Comparison of ENCODE assay signal across 20 mouse cellular contexts in genomic region chr19:27397223-27397622, GRCm38 (mm10). TPM values are rescaled to one million over a fixed set of nuclear protein-coding genes. Genes with fewer than 3 reads are reported as not detected.
A peak's percentile ranks its signal among the peaks of the same experiment; 100 is the strongest.
DNase-seq lines count a peak whose midpoint lies in the region; ATAC-seq lines count a peak whose summit lies in the region.
"Had no signal": no experiment of that assay in that cellular context is flagged by ENCODE, and none has a peak within 500 bp of the region (broad histone marks: within the 10 kb centered on the region; RNA-seq: fewer than 3 reads in every experiment).

No protein-coding gene starts in this region.

- no peaks in the 10 kb centered on the region; the same call in 1 of the 2 replicates for H3K9me3 ChIP-seq in heart, embryonic 13.5 days
- no peaks in the 10 kb centered on the region for H3K9me3 ChIP-seq in neural tube, embryonic 14.5 days (ENCODE audit: control insufficient read depth, low read length)
- H3K9me3 ChIP-seq in kidney, embryonic 16.5 days (ENCODE audit: low read length), result no peaks in the 10 kb centered on the region
- H3K9me3 ChIP-seq: forebrain, embryonic 13.5 days; limb, embryonic 13.5 days; liver, embryonic 13.5 days; neural tube, embryonic 12.5 days had no signal

- no peaks in the 10 kb centered on the region for H3K27me3 ChIP-seq in heart, embryonic 13.5 days (replicated peaks)
- H3K27me3 ChIP-seq in neural tube, embryonic 14.5 days (ENCODE audit: control insufficient read depth, insufficient read depth, low read length), result no peaks in the 10 kb centered on the region
- H3K27me3 ChIP-seq in kidney, embryonic 16.5 days (ENCODE audit: insufficient read depth, low read length), result no peaks in the 10 kb centered on the region
- H3K27me3 ChIP-seq: forebrain, embryonic 13.5 days; limb, embryonic 13.5 days; liver, embryonic 13.5 days; neural tube, embryonic 12.5 days had no signal

- no peak for ATAC-seq in heart, embryonic 13.5 days (ENCODE audit: extremely low read depth, insufficient number of reproducible peaks, low FRiP score, low TSS enrichment)
- ATAC-seq in neural tube, embryonic 14.5 days (ENCODE audit: low read depth), result peak; percentile 51; the same call in 1 of the 2 replicates
- ATAC-seq in kidney, embryonic 16.5 days (ENCODE audit: low FRiP score, low TSS enrichment), result no peak
- ATAC-seq: forebrain, embryonic 13.5 days had no signal

- peak overlapping the region; percentile 32 for H3K27ac ChIP-seq in heart, embryonic 13.5 days (replicated peaks)
- no peak overlapping the region for H3K27ac ChIP-seq in neural tube, embryonic 14.5 days (ENCODE audit: low read depth, low read length)
- peak overlapping the region; percentile 1; the same call in 1 of the 2 replicates for H3K27ac ChIP-seq in kidney, embryonic 16.5 days (ENCODE audit: low read length)
- H3K27ac ChIP-seq: forebrain, embryonic 13.5 days; layer of hippocampus, adult 2 months; limb, embryonic 13.5 days; liver, embryonic 13.5 days; neural tube, embryonic 12.5 days had no signal

- H3K4me2 ChIP-seq in heart, embryonic 13.5 days, result no peak overlapping the region
- no peak overlapping the region for H3K4me2 ChIP-seq in neural tube, embryonic 14.5 days (ENCODE audit: low read depth, low read length)
- no peak overlapping the region for H3K4me2 ChIP-seq in kidney, embryonic 16.5 days (replicated peaks; ENCODE audit: low read depth, low read length)
- H3K4me2 ChIP-seq: forebrain, embryonic 13.5 days; limb, embryonic 13.5 days; liver, embryonic 13.5 days; lung, embryonic 14.5 days; neural tube, embryonic 12.5 days had no signal

- peaks cover 29% of the 10 kb centered on the region for H3K4me1 ChIP-seq in heart, embryonic 13.5 days
- no peaks in the 10 kb centered on the region for H3K4me1 ChIP-seq in neural tube, embryonic 14.5 days (ENCODE audit: control insufficient read depth, insufficient read depth, low read length)
- no peaks in the 10 kb centered on the region for H3K4me1 ChIP-seq in kidney, embryonic 16.5 days (ENCODE audit: insufficient read depth, low read length)
- H3K4me1 ChIP-seq: forebrain, embryonic 13.5 days; limb, embryonic 13.5 days; liver, embryonic 13.5 days; neural tube, embryonic 12.5 days had no signal

- no peak overlapping the region for H3K4me3 ChIP-seq in heart, embryonic 13.5 days
- no peak overlapping the region for H3K4me3 ChIP-seq in neural tube, embryonic 14.5 days (ENCODE audit: low read depth, low read length)
- no peak overlapping the region for H3K4me3 ChIP-seq in kidney, embryonic 16.5 days (ENCODE audit: low read length)
- H3K4me3 ChIP-seq: forebrain, embryonic 13.5 days; layer of hippocampus, adult 2 months; limb, embryonic 13.5 days; liver, embryonic 13.5 days; neural tube, embryonic 12.5 days had no signal

- 0 out of 2 replicates have a peak overlapping the region, but pooled peaks have one; percentile 8 for H3K9ac ChIP-seq in heart, embryonic 13.5 days
- H3K9ac ChIP-seq in neural tube, embryonic 14.5 days (replicated peaks; ENCODE audit: low read depth, low read length), result no peak overlapping the region
- no peak overlapping the region for H3K9ac ChIP-seq in kidney, embryonic 16.5 days (replicated peaks; ENCODE audit: low read length)
- H3K9ac ChIP-seq: forebrain, embryonic 13.5 days; limb, embryonic 13.5 days; liver, embryonic 13.5 days; lung, embryonic 14.5 days; neural tube, embryonic 12.5 days had no signal

- H3K36me3 ChIP-seq in heart, embryonic 13.5 days, result peaks cover 93% of the 10 kb centered on the region
- peaks cover 21% of the 10 kb centered on the region for H3K36me3 ChIP-seq in neural tube, embryonic 14.5 days (ENCODE audit: control insufficient read depth, insufficient read depth, low read length)
- H3K36me3 ChIP-seq in kidney, embryonic 16.5 days (ENCODE audit: insufficient read depth, low read length), result peaks cover 54% of the 10 kb centered on the region

- 77% methylated on average over 5 of the region's 5 CpGs for WGBS in heart, embryonic 13.5 days
- 54% methylated on average over 5 of the region's 5 CpGs for WGBS in neural tube, embryonic 14.5 days
- WGBS in kidney, embryonic 16.5 days, result 82% methylated on average over 5 of the region's 5 CpGs

- DNase-seq in heart, adult 9 months (ENCODE audit: low spot score in 2 of 2), result no peak
- no peak for DNase-seq in neural tube, embryonic 10.5 days (ENCODE audit: extremely low spot score, low spot score)
- no peak for DNase-seq in urinary bladder, adult 2 months (ENCODE audit: low spot score)
- DNase-seq in c-Kit-positive CD71-positive TER-119-positive erythroid progenitor cells, embryonic 14.5 days (ENCODE audit: low spot score), result no peak
- DNase-seq: B cell, adult 2 months; cerebellum, adult 9-10 months; gastrocnemius, postnatal 14 days; layer of hippocampus, postnatal 36 days; liver, embryonic 13.5 days; lung, embryonic 14.5 days; lung, postnatal 36 days; thymus, adult 18-20 months; thymus, postnatal 4 days had no signal

RNA-seq across cellular contexts. Expression of gene Pum3, which starts 32.4 kb away (rescaled TPM):
- 41.2 and 42.2 TPM in 2 replicates for polyA plus RNA-seq in heart, embryonic 13.5 days (2015; fragmentation: Nextera tagmentation; extraction: Ambion mirVana)
- polyA plus RNA-seq in neural tube, embryonic 14.5 days (2014; fragmentation: Nextera tagmentation; extraction: Ambion mirVana), result 51.2 and 57.1 TPM in 2 replicates
- 77.2 and 79.5 TPM in 2 replicates for polyA plus RNA-seq in kidney, embryonic 16.5 days (2015; fragmentation: Nextera tagmentation; extraction: Ambion mirVana)
- polyA plus RNA-seq in urinary bladder, adult 2 months (2012; rRNA removed), result 20.0 and 27.3 TPM in 2 replicates
